Mouse (Mus musculus): ENCODE results near the gene Dtnb. TPM values are rescaled to one million over a fixed set of nuclear protein-coding genes. Genes with fewer than 3 reads are reported as not detected.

Dtnb gene
- polyA plus RNA-seq, 1 experiment from 2014 or later, result 41.1 TPM

DNA sequence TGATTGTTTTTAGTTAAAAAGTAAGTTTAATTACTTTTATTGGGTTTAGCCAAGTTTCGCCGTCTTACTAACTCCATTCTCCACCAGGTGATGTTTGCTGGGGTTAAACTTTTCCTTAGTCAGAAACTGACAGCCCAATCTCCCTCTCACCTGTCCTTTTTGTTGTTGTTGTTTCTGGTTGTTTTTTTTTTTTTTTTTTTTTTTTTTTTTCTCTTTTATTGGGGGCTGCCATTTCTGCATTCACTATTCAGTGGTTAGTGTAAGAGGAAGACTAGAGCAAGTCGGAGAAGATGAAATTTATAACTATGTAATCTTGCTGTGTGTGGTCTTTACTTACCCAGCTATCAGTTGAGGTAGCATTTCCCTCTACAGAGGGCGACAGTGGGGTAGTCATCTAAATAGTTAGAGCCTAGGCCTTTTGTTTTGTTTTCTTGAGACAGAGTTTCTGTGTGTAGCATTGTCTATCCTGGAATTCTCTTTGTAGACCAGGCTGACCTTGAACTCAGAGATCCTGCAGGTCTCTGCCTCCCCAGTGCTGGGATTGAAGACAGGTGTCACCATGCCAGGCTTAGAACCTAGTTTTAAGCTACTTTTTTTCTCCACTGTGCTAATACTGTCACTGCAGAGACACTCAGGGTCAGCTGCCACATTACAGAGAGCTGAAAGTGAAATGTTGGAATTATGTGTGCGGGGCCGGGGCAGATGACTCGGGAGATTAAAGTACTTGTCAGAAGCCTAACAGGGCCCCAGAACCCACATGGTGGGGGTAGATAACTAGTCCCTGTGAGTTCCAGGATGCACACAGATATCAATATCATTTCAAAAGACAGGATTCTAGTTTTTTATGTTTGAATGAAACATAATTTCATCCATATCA, 46.2 kb downstream of the Dtnb start:
- Histone ChIP-seq H3K9me3 (ENCODE audit: low read depth, low read length) (no peaks in the 10 kb centered on the region), H3K27ac (ENCODE audit: low read depth) (no peak overlapping the region), H3K27me3 (ENCODE audit: insufficient read depth, low read length) (no peaks in the 10 kb centered on the region), H3K4me3 (ENCODE audit: low read depth, low read length) (no peak overlapping the region), H3K36me3 (ENCODE audit: insufficient read depth) (no peaks in the 10 kb centered on the region; the same call in 1 of the 2 replicates), H3K9ac (no peak overlapping the region), H3K4me1 (ENCODE audit: insufficient read depth) (no peaks in the 10 kb centered on the region), H3K4me2 (no peak overlapping the region)
- no peak for TF ChIP-seq CTCF (IDR thresholded peaks at IDR 0.05; ENCODE audit: low read depth)
- ATAC-seq (ENCODE audit: insufficient read depth) (no peak), DNase-seq (no peak)
- WGBS, result 87% methylated on average over 7 of the region's 7 CpGs

- Histone ChIP-seq H3K4me3 (ENCODE audit: low read depth, low read length) (no peak overlapping the region), H3K27me3 (ENCODE audit: insufficient read depth, low read length) (no peaks in the 10 kb centered on the region), H3K9me3 (ENCODE audit: low read depth, low read length) (no peaks in the 10 kb centered on the region), H3K36me3 (ENCODE audit: insufficient read depth) (no peaks in the 10 kb centered on the region; the same call in 1 of the 2 replicates), H3K4me1 (ENCODE audit: insufficient read depth) (no peaks in the 10 kb centered on the region), H3K4me2 (no peak overlapping the region), H3K27ac (ENCODE audit: low read depth) (no peak overlapping the region), H3K9ac (no peak overlapping the region)
- TF ChIP-seq CTCF (IDR thresholded peaks at IDR 0.05; ENCODE audit: low read depth), result no peak
- DNase-seq (no peak), ATAC-seq (ENCODE audit: insufficient read depth) (no peak)
- 96% methylated on average over 3 of the region's 3 CpGs for WGBS
Measured at GRCm38 (mm10) chr12:3619021-3619367, 46.8 kb downstream of the Dtnb start.

GRCm38 (mm10) chr12:3626880-3627279, 54.7 kb downstream of the Dtnb start:
- H3K9ac ChIP-seq, result no peak overlapping the region
- no peaks in the 10 kb centered on the region for H3K4me1 ChIP-seq (ENCODE audit: insufficient read depth)
- no peak overlapping the region for H3K4me2 ChIP-seq
- H3K4me3 ChIP-seq (ENCODE audit: low read depth, low read length), result no peak overlapping the region
- no peak for TF ChIP-seq CTCF (IDR thresholded peaks at IDR 0.05; ENCODE audit: low read depth)
- no peaks in the 10 kb centered on the region for H3K27me3 ChIP-seq (ENCODE audit: insufficient read depth, low read length)
- no peak for DNase-seq
- H3K36me3 ChIP-seq (ENCODE audit: insufficient read depth), result no peaks in the 10 kb centered on the region
- WGBS, result 58% methylated on average over 4 of the region's 4 CpGs
- no peak overlapping the region for H3K27ac ChIP-seq (ENCODE audit: low read depth)
- no peaks in the 10 kb centered on the region for H3K9me3 ChIP-seq (ENCODE audit: low read depth, low read length)
- no peak for ATAC-seq (ENCODE audit: insufficient read depth)

DNA sequence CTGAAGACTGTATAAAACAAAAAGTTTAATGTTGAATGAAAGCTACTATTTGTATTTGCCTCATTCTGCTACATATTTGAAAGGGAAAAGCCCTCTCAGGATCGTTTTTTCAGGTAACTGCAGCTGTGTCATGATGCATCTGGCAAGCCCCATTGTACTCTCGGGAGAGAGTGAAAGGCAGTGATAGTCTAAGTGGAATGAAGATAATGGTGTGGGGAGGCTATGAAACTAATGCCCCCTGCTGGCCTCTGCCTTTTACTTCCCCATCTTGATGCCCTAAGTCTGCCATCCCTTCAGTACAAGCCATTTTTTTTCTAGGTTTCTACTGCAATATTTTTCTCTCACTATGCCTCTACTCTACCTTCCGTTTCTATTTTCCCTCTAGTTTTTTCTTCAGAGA, 69.8 kb downstream of the Dtnb start:
- ATAC-seq (ENCODE audit: insufficient read depth) (no peak), DNase-seq (peak; percentile 34)
- Histone ChIP-seq H3K36me3 (ENCODE audit: insufficient read depth) (no peaks in the 10 kb centered on the region), H3K4me2 (no peak overlapping the region), H3K9me3 (ENCODE audit: low read depth, low read length) (no peaks in the 10 kb centered on the region), H3K27me3 (ENCODE audit: insufficient read depth, low read length) (no peaks in the 10 kb centered on the region), H3K4me3 (ENCODE audit: low read depth, low read length) (no peak overlapping the region), H3K4me1 (ENCODE audit: insufficient read depth) (no peaks in the 10 kb centered on the region), H3K27ac (ENCODE audit: low read depth) (no peak overlapping the region), H3K9ac (no peak overlapping the region)
- TF ChIP-seq CTCF (IDR thresholded peaks at IDR 0.05; ENCODE audit: low read depth), result peak; percentile 54
- WGBS, result 48% methylated on average over 3 of the region's 3 CpGs

GRCm38 (mm10) chr12:3656799-3657198, 84.6 kb downstream of the Dtnb start:
- Histone ChIP-seq H3K36me3 (ENCODE audit: insufficient read depth) (no peaks in the 10 kb centered on the region), H3K4me3 (ENCODE audit: low read depth, low read length) (no peak overlapping the region), H3K27me3 (ENCODE audit: insufficient read depth, low read length) (no peaks in the 10 kb centered on the region), H3K27ac (ENCODE audit: low read depth) (no peak overlapping the region), H3K4me2 (no peak overlapping the region), H3K9me3 (ENCODE audit: low read depth, low read length) (no peaks in the 10 kb centered on the region), H3K4me1 (ENCODE audit: insufficient read depth) (no peaks in the 10 kb centered on the region), H3K9ac (no peak overlapping the region)
- DNase-seq (peak; percentile 24), ATAC-seq (ENCODE audit: insufficient read depth) (no peak)
- TF ChIP-seq CTCF (IDR thresholded peaks at IDR 0.05; ENCODE audit: low read depth), result no peak
- 49% methylated on average over 7 of the region's 7 CpGs for WGBS

DNA sequence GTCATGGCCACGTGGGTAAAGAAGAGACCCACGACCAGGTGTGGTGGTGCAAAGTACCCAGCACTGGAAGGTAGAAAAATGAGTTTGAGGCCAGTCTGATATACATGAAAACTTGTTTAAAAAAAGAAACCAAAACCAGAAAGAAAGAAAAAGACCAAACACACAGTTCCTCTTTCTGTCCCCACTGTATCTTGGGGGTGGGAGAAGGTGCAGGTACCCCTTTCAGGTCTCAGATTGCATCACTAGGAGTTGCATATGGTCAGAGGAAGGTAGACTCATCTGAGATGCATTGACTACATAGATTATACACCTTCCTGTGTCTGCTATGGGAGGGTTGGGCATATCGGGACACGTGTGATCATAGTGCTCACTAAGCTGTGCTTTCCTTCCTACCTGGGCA, 85.1 kb downstream of the Dtnb start:
- no peak overlapping the region for H3K4me3 ChIP-seq (ENCODE audit: low read depth, low read length)
- TF ChIP-seq CTCF (IDR thresholded peaks at IDR 0.05; ENCODE audit: low read depth), result no peak
- H3K27me3 ChIP-seq (ENCODE audit: insufficient read depth, low read length), result no peaks in the 10 kb centered on the region
- DNase-seq (no peak), ATAC-seq (ENCODE audit: insufficient read depth) (no peak)
- no peaks in the 10 kb centered on the region for H3K4me1 ChIP-seq (ENCODE audit: insufficient read depth)
- WGBS, result 85% methylated on average over 4 of the region's 4 CpGs
- H3K9me3 ChIP-seq (ENCODE audit: low read depth, low read length), result no peaks in the 10 kb centered on the region
- H3K4me2 ChIP-seq, result no peak overlapping the region
- no peaks in the 10 kb centered on the region for H3K36me3 ChIP-seq (ENCODE audit: insufficient read depth)
- no peak overlapping the region for H3K27ac ChIP-seq (ENCODE audit: low read depth)
- H3K9ac ChIP-seq, result no peak overlapping the region

DNA sequence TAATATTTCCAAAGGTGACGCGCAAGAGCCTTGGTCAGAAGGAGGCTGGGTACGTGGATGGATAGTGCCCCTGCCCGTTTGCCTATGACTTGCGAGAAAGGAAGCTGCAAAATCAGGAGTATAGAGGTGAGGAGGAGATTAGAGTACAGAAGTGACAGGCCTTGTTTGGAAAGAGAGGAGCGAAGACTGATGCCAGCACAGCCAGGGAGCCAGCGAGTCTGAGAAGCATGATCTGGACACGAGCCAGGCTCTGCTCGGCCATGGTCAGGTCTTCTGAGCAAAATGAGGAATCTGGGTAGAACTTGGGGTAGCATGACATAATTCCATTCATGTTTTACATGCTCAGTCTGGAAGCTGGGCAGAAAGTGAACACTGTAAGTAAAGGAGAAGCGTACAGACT, 85.6 kb downstream of the Dtnb start:
- Histone ChIP-seq H3K27me3 (ENCODE audit: insufficient read depth, low read length) (no peaks in the 10 kb centered on the region), H3K4me1 (ENCODE audit: insufficient read depth) (no peaks in the 10 kb centered on the region), H3K27ac (ENCODE audit: low read depth) (no peak overlapping the region), H3K9ac (no peak overlapping the region), H3K36me3 (ENCODE audit: insufficient read depth) (no peaks in the 10 kb centered on the region), H3K4me3 (ENCODE audit: low read depth, low read length) (no peak overlapping the region), H3K4me2 (no peak overlapping the region), H3K9me3 (ENCODE audit: low read depth, low read length) (no peaks in the 10 kb centered on the region)
- DNase-seq (peak; percentile 24), ATAC-seq (ENCODE audit: insufficient read depth) (no peak; the same call in 1 of the 2 replicates)
- no peak for TF ChIP-seq CTCF (IDR thresholded peaks at IDR 0.05; ENCODE audit: low read depth)
- WGBS, result 69% methylated on average over 10 of the region's 10 CpGs
